Mouse (Mus musculus) intestine, embryonic 14.5 days (tissue): ENCODE data around the gene Usp2. TPM values are rescaled to one million over a fixed set of nuclear protein-coding genes. Genes with fewer than 3 reads are reported as not detected.

ENCODE experiments used
- ATAC-seq: fragments of 200-750 bp; cut with Nextera tagmentation; replicated peaks from 2 replicates; pipeline ENCODE4 v1.8.0; 2017; ENCODE audit warnings: low read depth, moderate number of reproducible peaks, moderate TSS enrichment, moderate library complexity; ENCODE audit not compliant: low FRiP score, low TSS enrichment
- DNase-seq: peaks from one replicate; pipeline ENCODE4 v3.0.0-alpha.2; 2018; ENCODE audit warnings: low spot score
- H3K27ac ChIP-seq: fragments of 300-500 bp; sonication (generic); 2 replicates; pipeline ENCODE4 v1.5.1; 2014; ENCODE audit warnings: low read depth, mild to moderate bottlenecking, control low read depth
- H3K27me3 ChIP-seq: fragments of 300-500 bp; sonication (generic); replicated peaks from 2 replicates; pipeline ENCODE4 v1.6.1; 2014; ENCODE audit warnings: low read length, control low read depth; ENCODE audit not compliant: control insufficient read depth, insufficient read depth
- H3K36me3 ChIP-seq: fragments of 300-500 bp; sonication (generic); 2 replicates; pipeline ENCODE4 v1.6.1; 2014; ENCODE audit warnings: low read length, control low read depth; ENCODE audit not compliant: control insufficient read depth, insufficient read depth
- H3K4me1 ChIP-seq: fragments of 300-500 bp; sonication (generic); replicated peaks from 2 replicates; pipeline ENCODE4 v1.6.1; 2014; ENCODE audit warnings: low read length, control low read depth, mixed read lengths; ENCODE audit not compliant: control insufficient read depth, insufficient read depth
- H3K4me2 ChIP-seq: fragments of 300-500 bp; sonication (generic); 2 replicates; pipeline ENCODE4 v1.6.1; 2014; ENCODE audit warnings: low read length
- H3K4me3 ChIP-seq: fragments of 300-500 bp; sonication (generic); 2 replicates; pipeline ENCODE4 v1.5.1; 2014; ENCODE audit warnings: low read depth, low read length, control low read depth, mixed read lengths
- H3K9ac ChIP-seq: fragments of 300-500 bp; sonication (generic); 2 replicates; pipeline ENCODE4 v1.6.1; 2014; ENCODE audit warnings: mild to moderate bottlenecking, low read length
- H3K9me3 ChIP-seq: fragments of 300-500 bp; sonication (generic); 2 replicates; pipeline ENCODE4 v1.6.1; 2016; ENCODE audit warnings: low read length, control low read depth; ENCODE audit not compliant: control insufficient read depth
- WGBS: fragments of 180-500 bp; shearing (Covaris S2); extraction: QIAGEN DNeasy Blood & Tissue Kit; methylation state at CpG from one replicate; pipeline ENCODE4 v1.1.7; 2014; 5-methylcytosine and 5-hydroxymethylcytosine counted together
- polyA plus RNA-seq: library from polyadenylated mRNA; unstranded; fragments of >200 nt; fragmentation: Nextera tagmentation; extraction: Ambion mirVana; gene quantifications from 2 replicates; pipeline ENCODE4 v1.2.1, GENCODE M21; 2014

Usp2 gene
- polyA plus RNA-seq, 1 experiment from 2014 or later, result 12.5 TPM

DNA sequence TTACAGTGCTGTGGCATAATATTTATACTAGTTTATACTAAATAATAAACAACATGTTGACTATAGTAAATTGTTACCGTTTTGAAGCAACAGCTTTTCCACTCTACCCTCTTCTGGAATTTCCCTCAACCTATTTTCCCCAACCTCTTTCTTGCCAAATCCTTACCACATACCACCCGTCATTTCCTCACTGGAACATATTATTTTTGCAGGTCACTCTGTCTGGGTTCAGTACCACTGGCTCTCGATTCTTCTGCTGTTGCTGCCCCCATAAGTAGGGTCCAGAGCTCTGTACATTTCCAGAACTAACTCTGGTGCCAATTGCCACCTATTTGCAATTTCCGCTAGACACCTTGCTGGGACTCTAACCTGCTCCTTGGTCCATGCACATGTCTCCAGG, 34.9 kb upstream of the Usp2 start:
- Histone ChIP-seq H3K27me3 (no peaks in the 10 kb centered on the region), H3K27ac (no peak overlapping the region), H3K4me2 (no peak overlapping the region), H3K4me3 (no peak overlapping the region), H3K9ac (no peak overlapping the region), H3K36me3 (no peaks in the 10 kb centered on the region), H3K4me1 (no peaks in the 10 kb centered on the region), H3K9me3 (no peaks in the 10 kb centered on the region)
- 64% methylated on average over 4 of the region's 4 CpGs for WGBS
- ATAC-seq (no peak), DNase-seq (no peak)

GRCm38 (mm10) chr9:44033317-44033716, 33.5 kb upstream of the Usp2 start:
- H3K4me3 ChIP-seq, result no peak overlapping the region
- no peaks in the 10 kb centered on the region for H3K36me3 ChIP-seq
- no peaks in the 10 kb centered on the region for H3K27me3 ChIP-seq
- DNase-seq (no peak), ATAC-seq (no peak)
- H3K9me3 ChIP-seq, result no peaks in the 10 kb centered on the region
- no peak overlapping the region for H3K9ac ChIP-seq
- H3K4me2 ChIP-seq, result no peak overlapping the region
- H3K27ac ChIP-seq, result no peak overlapping the region
- 92% methylated on average over 5 of the region's 5 CpGs for WGBS
- no peaks in the 10 kb centered on the region for H3K4me1 ChIP-seq

GRCm38 (mm10) chr9:44033957-44034727, 32.7 kb upstream of the Usp2 start:
- Histone ChIP-seq H3K4me2 (no peak overlapping the region), H3K4me3 (no peak overlapping the region), H3K9me3 (no peaks in the 10 kb centered on the region), H3K9ac (no peak overlapping the region), H3K27me3 (no peaks in the 10 kb centered on the region), H3K27ac (no peak overlapping the region), H3K36me3 (no peaks in the 10 kb centered on the region), H3K4me1 (no peaks in the 10 kb centered on the region)
- 62% methylated on average over 13 of the region's 13 CpGs for WGBS
- ATAC-seq (no peak), DNase-seq (no peak)

GRCm38 (mm10) chr9:44037106-44037505, 29.7 kb upstream of the Usp2 start:
- Histone ChIP-seq H3K4me1 (no peaks in the 10 kb centered on the region), H3K4me2 (no peak overlapping the region), H3K9ac (no peak overlapping the region), H3K36me3 (no peaks in the 10 kb centered on the region), H3K4me3 (no peak overlapping the region), H3K9me3 (no peaks in the 10 kb centered on the region), H3K27ac (no peak overlapping the region), H3K27me3 (no peaks in the 10 kb centered on the region)
- 92% methylated on average over 5 of the region's 5 CpGs for WGBS
- ATAC-seq, result no peak
- DNase-seq, result no peak

DNA sequence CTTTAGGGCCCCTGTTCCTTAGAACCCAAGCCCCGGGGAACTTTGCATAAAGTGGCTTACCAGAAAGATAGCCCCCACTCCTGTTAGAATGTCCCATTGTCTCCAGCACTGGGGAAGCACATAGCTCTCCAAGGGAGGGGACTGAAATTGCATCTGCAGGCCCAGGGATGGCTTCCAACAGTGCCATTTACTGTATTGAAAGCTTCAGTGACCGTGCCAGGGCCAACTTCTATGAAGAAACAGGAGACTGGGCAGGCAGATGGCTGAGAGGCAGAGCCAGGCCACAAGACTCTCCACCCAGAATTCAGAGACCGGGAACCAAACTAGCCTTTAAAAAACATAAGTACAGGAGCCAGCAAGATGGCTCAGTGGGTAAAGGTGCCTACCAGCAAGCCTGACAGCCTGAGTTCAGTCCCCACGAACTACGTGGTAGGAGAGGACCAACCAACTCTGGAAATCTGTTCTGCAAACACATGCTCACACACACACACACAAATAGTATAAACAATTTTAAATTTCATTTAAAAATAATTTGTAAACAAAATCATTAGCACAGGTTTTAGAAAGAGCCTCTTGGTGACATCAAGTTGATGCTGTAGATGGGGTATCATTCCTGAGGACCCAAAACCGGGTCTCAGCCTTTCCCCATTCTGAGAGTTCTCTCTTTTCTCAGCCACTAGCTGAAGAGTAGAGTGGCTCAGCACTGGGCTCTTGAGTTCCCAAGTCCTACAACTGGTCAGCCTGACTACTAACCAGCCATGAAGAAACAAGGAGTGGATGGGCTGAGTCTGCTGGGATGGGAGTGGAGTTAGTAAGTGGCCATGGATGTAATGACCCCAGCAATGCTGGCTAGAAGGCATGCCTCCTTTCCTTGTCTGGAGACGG, 25.1 kb upstream of the Usp2 start:
- no peak overlapping the region for H3K27ac ChIP-seq
- 73% methylated on average over 7 of the region's 7 CpGs for WGBS
- no peaks in the 10 kb centered on the region for H3K9me3 ChIP-seq
- H3K4me3 ChIP-seq, result no peak overlapping the region
- DNase-seq, result no peak
- H3K4me1 ChIP-seq, result peaks cover 9% of the 10 kb centered on the region
- no peak overlapping the region for H3K4me2 ChIP-seq
- H3K27me3 ChIP-seq, result peaks cover 25% of the 10 kb centered on the region
- H3K9ac ChIP-seq, result no peak overlapping the region
- ATAC-seq, result no peak
- H3K36me3 ChIP-seq, result no peaks in the 10 kb centered on the region

GRCm38 (mm10) chr9:44042396-44042680, 24.5 kb upstream of the Usp2 start:
- Histone ChIP-seq H3K4me3 (no peak overlapping the region), H3K9me3 (no peaks in the 10 kb centered on the region), H3K36me3 (no peaks in the 10 kb centered on the region), H3K27ac (no peak overlapping the region), H3K4me2 (no peak overlapping the region), H3K4me1 (peaks cover 9% of the 10 kb centered on the region), H3K9ac (no peak overlapping the region), H3K27me3 (peaks cover 25% of the 10 kb centered on the region)
- DNase-seq, result no peak
- ATAC-seq, result no peak
- 76% methylated on average over 1 of the region's 1 CpGs for WGBS

- WGBS, result under 1% methylated on average over 30 of the region's 30 CpGs
- ATAC-seq, result no peak; the same call in 1 of the 2 replicates
- no peak within 1 kb of the TSS for H3K27ac ChIP-seq
- no peak for DNase-seq
- peaks cover 25% of the 10 kb centered on the region for H3K27me3 ChIP-seq
- peak within 1 kb of the TSS; percentile 55 for H3K4me2 ChIP-seq
- no peaks in the 10 kb centered on the region for H3K36me3 ChIP-seq
- no peak within 1 kb of the TSS for H3K9ac ChIP-seq
- H3K4me3 ChIP-seq, result peak within 1 kb of the TSS; percentile 23
- H3K4me1 ChIP-seq, result peaks cover 9% of the 10 kb centered on the region
- H3K9me3 ChIP-seq, result no peaks in the 10 kb centered on the region
Observed at GRCm38 (mm10) chr9:44042836-44043707, 23.7 kb upstream of the Usp2 start, which contains the start of gene Thy1. Thy1 (plus strand) TSS chr9:44043384.

- peak overlapping the region; percentile 23 for H3K4me3 ChIP-seq
- no peak overlapping the region for H3K9ac ChIP-seq
- peaks cover 25% of the 10 kb centered on the region for H3K27me3 ChIP-seq
- no peak overlapping the region for H3K27ac ChIP-seq
- no peak for DNase-seq
- no peak for ATAC-seq
- H3K4me1 ChIP-seq, result peaks cover 9% of the 10 kb centered on the region
- 3% methylated on average over 22 of the region's 23 CpGs for WGBS
- no peaks in the 10 kb centered on the region for H3K36me3 ChIP-seq
- peak overlapping the region; percentile 55 for H3K4me2 ChIP-seq
- H3K9me3 ChIP-seq, result no peaks in the 10 kb centered on the region
Observed at GRCm38 (mm10) chr9:44043708-44044425, 23.0 kb upstream of the Usp2 start.
